Mouse (Mus musculus): Measurements from ENCODE around the gene Plpp7. TPM values are rescaled to one million over a fixed set of nuclear protein-coding genes. Genes with fewer than 3 reads are reported as not detected.

Plpp7 gene
- total and polyA plus RNA-seq, 3 experiments, result 0.25 TPM; not detected in 2

DNA sequence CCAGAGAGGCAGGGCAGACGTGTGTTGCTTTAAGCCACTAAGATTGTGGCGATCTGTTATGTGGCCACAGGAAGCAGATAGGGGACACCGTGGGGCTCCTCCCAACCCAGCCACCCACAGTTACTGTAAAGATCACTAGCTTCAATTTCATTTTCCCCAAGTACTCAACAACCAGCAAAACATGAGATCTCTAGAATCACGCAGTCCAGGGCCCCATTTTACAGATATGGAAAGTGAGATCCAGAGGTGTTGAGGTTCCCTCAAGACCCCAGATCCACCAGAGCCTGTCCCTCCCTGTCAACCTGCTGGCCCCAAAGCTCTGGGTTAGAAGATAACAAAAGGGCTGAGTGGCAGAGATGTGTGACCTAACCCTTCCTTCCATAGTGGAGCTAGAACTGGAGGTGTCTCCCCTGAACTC is 20.5 kb downstream of the Plpp7 start:
- Histone ChIP-seq H3K79me2 (replicated peaks; ENCODE audit: control insufficient read depth, extremely low read depth, insufficient read depth, poor library complexity, severe bottlenecking) (no peaks in the 10 kb centered on the region), H3K4me2 (ENCODE audit: insufficient read depth, low read depth, poor library complexity, severe bottlenecking) (no peak overlapping the region), H3K27me3 (replicated peaks) (peaks cover 26% of the 10 kb centered on the region), H3K9me3 (replicated peaks; ENCODE audit: low read length) (peaks cover 13% of the 10 kb centered on the region), H3K36me3 (replicated peaks in 1 of 2; ENCODE audit: control insufficient read depth in 1 of 2, insufficient read depth in 1 of 2, low read length in 1 of 2) (no peaks in the 10 kb centered on the region), H3K27ac (ENCODE audit: insufficient read depth, low read depth) (no peak overlapping the region), H3K4me1 (ENCODE audit: control insufficient read depth in 1 of 2, insufficient read depth in 2 of 2) (peaks cover 0 to 3% of the 10 kb centered on the region in 2 experiments; a peak in 2 of 4 replicates), H3K4me3 (replicated peaks in 1 of 3; ENCODE audit: low read depth in 2 of 3, low read length in 2 of 3, poor library complexity in 1 of 3) (no peak overlapping the region), H3K9ac (ENCODE audit: insufficient read depth, low read depth) (no peak overlapping the region)
- TF ChIP-seq E2F4 (IDR thresholded peaks at IDR 0.05; ENCODE audit: insufficient replicate concordance, low read depth, low read length), result no peak
- TF ChIP-seq MYC (IDR thresholded peaks at IDR 0.05; ENCODE audit: low read depth, low read length), result no peak
- TF ChIP-seq RAD21 (IDR thresholded peaks at IDR 0.05; ENCODE audit: low read depth, low read length), result no peak
- no peak for TF ChIP-seq MAZ (IDR thresholded peaks at IDR 0.05; ENCODE audit: low read depth, low read length)
- no peak for TF ChIP-seq TCF12 (IDR thresholded peaks at IDR 0.05; ENCODE audit: low read depth, low read length)
- no peak for TF ChIP-seq JUN (IDR thresholded peaks at IDR 0.05; ENCODE audit: insufficient read depth, low read depth, low read length)
- no peak for TF ChIP-seq BHLHE40 (IDR thresholded peaks at IDR 0.05; ENCODE audit: low read depth, low read length)
- no peak for TF ChIP-seq POLR2AphosphoS2 (IDR thresholded peaks at IDR 0.05; ENCODE audit: low read depth, low read length)
- TF ChIP-seq CHD1 (IDR thresholded peaks at IDR 0.05; ENCODE audit: low read depth, low read length), result no peak
- no peak for TF ChIP-seq GABPA (IDR thresholded peaks at IDR 0.05; ENCODE audit: insufficient replicate concordance, low read depth, low read length)
- TF ChIP-seq CTCF (conservative IDR thresholded peaks at IDR 0.05 in 1 of 2, IDR thresholded peaks at IDR 0.05 in 1 of 2; ENCODE audit: low read depth in 2 of 2, low read length in 2 of 2), result no peak
- no peak for TF ChIP-seq NRF1 (IDR thresholded peaks at IDR 0.05; ENCODE audit: low read depth, low read length)
- no peak for TF ChIP-seq ZC3H11A (IDR thresholded peaks at IDR 0.05; ENCODE audit: low read depth, low read length)
- TF ChIP-seq ELF1 (IDR thresholded peaks at IDR 0.05; ENCODE audit: low read depth, low read length), result no peak
- TF ChIP-seq RCOR1 (conservative IDR thresholded peaks at IDR 0.05; ENCODE audit: low read depth, low read length), result no peak
- TF ChIP-seq HCFC1 (IDR thresholded peaks at IDR 0.05; ENCODE audit: low read depth, low read length), result no peak
- no peak for TF ChIP-seq MAFK (IDR thresholded peaks at IDR 0.05; ENCODE audit: insufficient replicate concordance, low read length)
- no peak for DNase-seq (ENCODE audit: extremely low read depth)
- in situ Hi-C loops (cut with MboI; ENCODE audit: low pct_ligation_motif_present, low pct_unique_long_range_greater_than_20kb, low sequenced_read_pairs), result no loop called here
- dilution Hi-C loops (cut with MboI; ENCODE audit: extremely low pct_ligation_motif_present, extremely low pct_unique_long_range_greater_than_20kb, low sequenced_read_pairs), result no loop called here

DNA sequence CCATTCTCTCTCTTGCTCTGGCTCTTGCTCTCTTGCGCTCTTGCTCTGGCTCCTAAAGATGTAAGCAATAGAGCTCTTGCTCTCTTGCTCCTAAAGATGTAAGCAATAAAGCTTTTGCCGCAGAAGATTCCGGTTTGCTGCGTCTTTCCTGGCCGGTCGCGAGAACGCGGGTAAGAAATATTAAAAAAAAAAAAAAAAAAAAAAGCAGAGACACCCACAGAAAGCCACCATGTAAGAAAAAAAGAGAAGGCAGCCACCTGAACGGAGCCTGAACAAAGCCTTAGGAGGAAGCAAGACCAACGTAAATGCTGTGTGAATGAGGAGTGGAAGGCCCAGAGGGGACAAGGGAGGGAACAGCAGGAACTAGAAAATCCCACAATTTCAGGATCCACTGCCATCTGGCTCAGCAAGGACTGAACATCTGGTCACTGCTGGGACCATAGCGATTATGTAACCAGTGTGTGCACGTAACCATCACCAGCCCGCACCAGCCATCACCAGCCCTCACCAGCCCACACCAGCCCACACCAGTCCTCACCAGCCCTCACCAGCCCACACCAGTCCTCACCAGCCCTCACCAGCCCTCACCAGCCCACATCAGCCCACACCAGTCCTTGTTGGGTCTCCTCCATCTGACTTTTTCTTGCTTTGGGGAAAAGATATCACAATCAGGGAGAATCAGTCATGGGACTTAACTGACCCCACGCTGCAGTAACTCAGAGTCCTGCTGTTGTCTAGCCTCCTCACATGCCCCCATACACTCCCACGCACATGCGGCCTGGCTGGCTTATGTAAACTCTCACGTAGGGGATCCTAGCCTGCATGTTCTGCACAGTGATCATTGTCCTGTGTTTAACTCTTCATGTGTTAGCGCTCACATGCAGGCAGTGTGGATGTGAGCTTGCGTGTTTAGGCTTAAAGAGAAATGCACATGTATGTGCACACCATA is 24.7 kb downstream of the Plpp7 start:
- Histone ChIP-seq H3K27me3 (replicated peaks) (peaks cover 15% of the 10 kb centered on the region), H3K27ac (ENCODE audit: insufficient read depth, low read depth) (no peak overlapping the region), H3K4me1 (ENCODE audit: control insufficient read depth in 1 of 2, insufficient read depth in 2 of 2) (no peaks in the 10 kb centered on the region; a peak in 1 of 4 replicates), H3K36me3 (replicated peaks in 1 of 2; ENCODE audit: control insufficient read depth in 1 of 2, insufficient read depth in 1 of 2, low read length in 1 of 2) (no peaks in the 10 kb centered on the region), H3K4me3 (replicated peaks in 1 of 3; ENCODE audit: low read depth in 2 of 3, low read length in 2 of 3, poor library complexity in 1 of 3) (no peak overlapping the region), H3K9me3 (replicated peaks; ENCODE audit: low read length) (peaks cover 13% of the 10 kb centered on the region), H3K9ac (ENCODE audit: insufficient read depth, low read depth) (no peak overlapping the region), H3K79me2 (replicated peaks; ENCODE audit: control insufficient read depth, extremely low read depth, insufficient read depth, poor library complexity, severe bottlenecking) (no peaks in the 10 kb centered on the region), H3K4me2 (ENCODE audit: insufficient read depth, low read depth, poor library complexity, severe bottlenecking) (no peak overlapping the region)
- in situ Hi-C loops (cut with MboI; ENCODE audit: low pct_ligation_motif_present, low pct_unique_long_range_greater_than_20kb, low sequenced_read_pairs), result no loop called here
- no peak for DNase-seq (ENCODE audit: extremely low read depth)
- dilution Hi-C loops (cut with MboI; ENCODE audit: extremely low pct_ligation_motif_present, extremely low pct_unique_long_range_greater_than_20kb, low sequenced_read_pairs), result no loop called here
- no peak for TF ChIP-seq MAFK (IDR thresholded peaks at IDR 0.05; ENCODE audit: insufficient replicate concordance, low read length)
- TF ChIP-seq USF1 (IDR thresholded peaks at IDR 0.05; ENCODE audit: low read depth, low read length), result no peak
- TF ChIP-seq E2F4 (IDR thresholded peaks at IDR 0.05; ENCODE audit: insufficient replicate concordance, low read depth, low read length), result no peak
- TF ChIP-seq JUND (conservative IDR thresholded peaks at IDR 0.05; ENCODE audit: low read depth, low read length), result no peak
- no peak for TF ChIP-seq NRF1 (IDR thresholded peaks at IDR 0.05; ENCODE audit: low read depth, low read length)
- no peak for TF ChIP-seq EP300 (IDR thresholded peaks at IDR 0.05; ENCODE audit: low read length)
- no peak for TF ChIP-seq MEF2A (IDR thresholded peaks at IDR 0.05; ENCODE audit: borderline replicate concordance, low read depth, low read length)
- no peak for TF ChIP-seq POLR2A (IDR thresholded peaks at IDR 0.05; ENCODE audit: low read depth, low read length)
- TF ChIP-seq CHD2 (IDR thresholded peaks at IDR 0.05; ENCODE audit: low read length), result no peak
- TF ChIP-seq MAZ (IDR thresholded peaks at IDR 0.05; ENCODE audit: low read depth, low read length), result no peak
- no peak for TF ChIP-seq HCFC1 (IDR thresholded peaks at IDR 0.05; ENCODE audit: low read depth, low read length)
- no peak for TF ChIP-seq CHD1 (IDR thresholded peaks at IDR 0.05; ENCODE audit: low read depth, low read length)

Data from CH12.LX (cell line).